Mouse (Mus musculus) forebrain, postnatal 0 days (tissue): ENCODE measurements around the gene Arpc2. TPM values are rescaled to one million over a fixed set of nuclear protein-coding genes. Genes with fewer than 3 reads are reported as not detected.

ENCODE experiments used
- ATAC-seq: fragments of 200-750 bp; cut with Nextera tagmentation; 2 replicates; pipeline ENCODE4 v1.8.0; 2017; ENCODE audit warnings: mild to moderate bottlenecking, moderate library complexity
- DNase-seq: peaks from one replicate; pipeline ENCODE4 v3.0.0-alpha.2; 2015
- H3K27ac ChIP-seq: fragments of 300-500 bp; sonication (generic); 2 replicates; pipeline ENCODE4 v1.5.1; 2014; ENCODE audit warnings: low read depth, mild to moderate bottlenecking, antibody characterized with exemption, low read length, moderate library complexity, mixed read lengths
- H3K27me3 ChIP-seq: fragments of 300-500 bp; sonication (generic); 2 replicates; pipeline ENCODE4 v1.6.1; 2014; ENCODE audit warnings: mild to moderate bottlenecking, low read length, mixed read lengths; ENCODE audit not compliant: insufficient read depth
- H3K36me3 ChIP-seq: fragments of 300-500 bp; sonication (generic); 2 replicates; pipeline ENCODE4 v1.6.1; 2014; ENCODE audit warnings: mild to moderate bottlenecking, moderate library complexity; ENCODE audit not compliant: insufficient read depth
- H3K4me1 ChIP-seq: fragments of 300-500 bp; sonication (generic); 2 replicates; pipeline ENCODE4 v1.6.1; 2014; ENCODE audit warnings: antibody characterized with exemption; ENCODE audit not compliant: insufficient read depth
- H3K4me2 ChIP-seq: fragments of 300-500 bp; sonication (generic); 2 replicates; pipeline ENCODE4 v1.6.1; 2014; ENCODE audit warnings: low read depth, mild to moderate bottlenecking, moderate library complexity
- H3K4me3 ChIP-seq: fragments of 300-500 bp; sonication (generic); 2 replicates; pipeline ENCODE4 v1.5.1; 2014; ENCODE audit warnings: low read depth, low read length, mixed read lengths
- H3K9ac ChIP-seq: fragments of 300-500 bp; sonication (generic); 2 replicates; pipeline ENCODE4 v1.6.1; 2014; ENCODE audit warnings: mild to moderate bottlenecking
- H3K9me3 ChIP-seq: fragments of 300-500 bp; sonication (generic); 2 replicates; pipeline ENCODE4 v1.6.1; 2016; ENCODE audit warnings: low read length
- CTCF ChIP-seq: sonication (generic); IDR thresholded peaks from 2 replicates; pipeline ENCODE4 v1.5.1; 2016; ENCODE audit warnings: antibody characterized with exemption, control low read depth, low read depth
- WGBS: fragments of 180-500 bp; shearing (Covaris S2); extraction: QIAGEN DNeasy Blood & Tissue Kit; methylation state at CpG from one replicate; pipeline ENCODE4 v1.1.7; 2014; 5-methylcytosine and 5-hydroxymethylcytosine counted together
- polyA plus RNA-seq: library from polyadenylated mRNA; unstranded; fragments of >200 nt; fragmentation: Nextera tagmentation; extraction: Ambion mirVana; gene quantifications from 2 replicates; pipeline ENCODE4 v1.2.1, GENCODE M21; 2015
- total RNA-seq: library from RNA; depleted of rRNA; stranded (reverse); fragments of >200 nt; gene quantifications from 2 replicates; pipeline ENCODE4 v1.2.3, GENCODE M21; 2014

Arpc2 gene
- total and polyA plus RNA-seq, 2 experiments from 2014 or later: 241 to 541 TPM

GRCm38 (mm10) chr1:74275015-74275414, 39.1 kb downstream of the Arpc2 start:
- no peaks in the 10 kb centered on the region for H3K4me1 ChIP-seq
- H3K9me3 ChIP-seq: no peaks in the 10 kb centered on the region
- 66% methylated on average over 9 of the region's 9 CpGs for WGBS
- DNase-seq (no peak), ATAC-seq (no peak)
- no peak overlapping the region for H3K4me2 ChIP-seq
- TF ChIP-seq CTCF: no peak
- no peak overlapping the region for H3K9ac ChIP-seq
- peaks cover 7% of the 10 kb centered on the region; the same call in 1 of the 2 replicates for H3K36me3 ChIP-seq
- no peak overlapping the region for H3K27ac ChIP-seq
- H3K27me3 ChIP-seq: no peaks in the 10 kb centered on the region
- H3K4me3 ChIP-seq: no peak overlapping the region

- H3K27me3 ChIP-seq: no peaks in the 10 kb centered on the region
- TF ChIP-seq CTCF: no peak
- no peaks in the 10 kb centered on the region for H3K4me1 ChIP-seq
Observed at GRCm38 (mm10) chr1:74277041-74277440, 41.2 kb downstream of the Arpc2 start.

GRCm38 (mm10) chr1:74277883-74278537, 42.1 kb downstream of the Arpc2 start:
- WGBS: 66% methylated on average over 8 of the region's 8 CpGs
- ATAC-seq (no peak), DNase-seq (no peak)
- TF ChIP-seq CTCF: no peak
- no peak overlapping the region for H3K4me3 ChIP-seq
- no peaks in the 10 kb centered on the region for H3K27me3 ChIP-seq
- no peak overlapping the region for H3K9ac ChIP-seq
- no peaks in the 10 kb centered on the region for H3K4me1 ChIP-seq
- no peak overlapping the region for H3K27ac ChIP-seq
- peaks cover 37% of the 10 kb centered on the region for H3K36me3 ChIP-seq
- no peak overlapping the region for H3K4me2 ChIP-seq
- H3K9me3 ChIP-seq: no peaks in the 10 kb centered on the region

More at GRCm38 (mm10) chr1:74277041-74277440, 41.2 kb downstream of the Arpc2 start:
- Histone ChIP-seq H3K4me2 (no peak overlapping the region), H3K9ac (no peak overlapping the region), H3K36me3 (peaks cover 27% of the 10 kb centered on the region), H3K4me3 (no peak overlapping the region), H3K27ac (no peak overlapping the region), H3K9me3 (no peaks in the 10 kb centered on the region)
- WGBS: 72% methylated on average over 6 of the region's 6 CpGs
- DNase-seq (no peak), ATAC-seq (no peak)

GRCm38 (mm10) chr1:74278538-74278937, 42.7 kb downstream of the Arpc2 start, which contains the start of gene Gpbar1:
TSS of gene Gpbar1 (plus strand) at chr1:74278550.
- H3K4me2 ChIP-seq: no peak within 1 kb of the TSS
- H3K9me3 ChIP-seq: no peaks in the 10 kb centered on the region
- no peaks in the 10 kb centered on the region for H3K4me1 ChIP-seq
- no peak for DNase-seq
- TF ChIP-seq CTCF: no peak
- H3K4me3 ChIP-seq: no peak within 1 kb of the TSS
- WGBS: 90% methylated on average over 10 of the region's 10 CpGs
- H3K9ac ChIP-seq: no peak within 1 kb of the TSS
- H3K36me3 ChIP-seq: peaks cover 39% of the 10 kb centered on the region
- no peak for ATAC-seq
- H3K27me3 ChIP-seq: no peaks in the 10 kb centered on the region
- no peak within 1 kb of the TSS for H3K27ac ChIP-seq

- Histone ChIP-seq H3K4me1 (no peaks in the 10 kb centered on the region), H3K9ac (no peak overlapping the region), H3K4me2 (no peak overlapping the region), H3K27ac (no peak overlapping the region), H3K4me3 (no peak overlapping the region), H3K9me3 (no peaks in the 10 kb centered on the region), H3K27me3 (no peaks in the 10 kb centered on the region), H3K36me3 (peaks cover 39% of the 10 kb centered on the region)
- ATAC-seq (no peak), DNase-seq (no peak)
- peak; percentile 20; the same call in 1 of the 2 replicates for TF ChIP-seq CTCF
- WGBS: 87% methylated on average over 11 of the region's 11 CpGs
Observed at GRCm38 (mm10) chr1:74278988-74279387, 43.1 kb downstream of the Arpc2 start.

- no peak for DNase-seq
- H3K9ac ChIP-seq: no peak overlapping the region
- no peak overlapping the region for H3K4me2 ChIP-seq
- ATAC-seq: no peak
- H3K4me3 ChIP-seq: no peak overlapping the region
- TF ChIP-seq CTCF: no peak
- no peaks in the 10 kb centered on the region for H3K27me3 ChIP-seq
- peaks cover 39% of the 10 kb centered on the region for H3K36me3 ChIP-seq
- H3K4me1 ChIP-seq: 0 out of 2 replicates have a peak, but pooled peaks cover 4% of the 10 kb centered on the region
- no peaks in the 10 kb centered on the region for H3K9me3 ChIP-seq
- WGBS: 95% methylated on average over 14 of the region's 14 CpGs
- no peak overlapping the region for H3K27ac ChIP-seq
Observed at GRCm38 (mm10) chr1:74280591-74281325, 44.9 kb downstream of the Arpc2 start.

DNA sequence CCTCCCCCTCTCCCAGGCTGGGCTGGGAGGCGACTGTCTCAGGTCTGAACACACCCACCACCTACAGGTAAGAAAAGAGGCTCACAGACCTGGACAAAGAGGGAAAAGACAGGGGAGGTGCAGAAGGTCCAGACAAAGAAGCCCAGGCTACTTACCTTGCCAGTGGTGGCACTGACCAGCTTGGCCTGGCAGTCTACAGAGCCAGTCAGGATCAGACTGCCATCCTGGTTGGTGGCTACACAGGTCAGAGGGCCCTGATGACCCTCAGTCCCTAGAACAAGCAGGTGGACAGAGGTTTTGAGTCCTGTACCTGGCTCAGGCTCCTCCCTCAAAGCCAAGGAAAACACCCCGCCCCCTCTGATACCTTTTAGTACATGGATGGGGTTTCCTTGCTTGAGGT, 45.5 kb downstream of the Arpc2 start:
- H3K4me1 ChIP-seq: 0 out of 2 replicates have a peak, but pooled peaks cover 4% of the 10 kb centered on the region
- H3K4me3 ChIP-seq: no peak overlapping the region
- DNase-seq (no peak), ATAC-seq (no peak)
- H3K4me2 ChIP-seq: no peak overlapping the region
- peaks cover 39% of the 10 kb centered on the region for H3K36me3 ChIP-seq
- no peak overlapping the region for H3K9ac ChIP-seq
- H3K27ac ChIP-seq: no peak overlapping the region
- WGBS: 100% methylated on average over 2 of the region's 2 CpGs
- TF ChIP-seq CTCF: no peak
- no peaks in the 10 kb centered on the region for H3K27me3 ChIP-seq
- H3K9me3 ChIP-seq: no peaks in the 10 kb centered on the region
